Mouse (Mus musculus) midbrain, postnatal 0 days (tissue): ENCODE measurements around the gene Vgll4. TPM values are rescaled to one million over a fixed set of nuclear protein-coding genes. Genes with fewer than 3 reads are reported as not detected.

Experiments
- ATAC-seq: fragments of 200-750 bp; cut with Nextera tagmentation; 2 replicates; pipeline ENCODE4 v1.8.0; 2017; ENCODE audit warnings: moderate number of reproducible peaks, mild to moderate bottlenecking, moderate TSS enrichment, moderate library complexity; ENCODE audit not compliant: low FRiP score
- DNase-seq: peaks from one replicate; pipeline ENCODE4 v3.0.0-alpha.2; 2015; ENCODE audit warnings: low spot score
- H3K27ac ChIP-seq: fragments of 300-500 bp; sonication (generic); 2 replicates; pipeline ENCODE4 v1.5.1; 2014; ENCODE audit warnings: low read depth, mild to moderate bottlenecking, low read length, mixed read lengths
- H3K27me3 ChIP-seq: fragments of 300-500 bp; sonication (generic); 2 replicates; pipeline ENCODE4 v1.6.1; 2014; ENCODE audit warnings: low read length, control low read depth, mixed read lengths; ENCODE audit not compliant: insufficient read depth
- H3K36me3 ChIP-seq: fragments of 300-500 bp; sonication (generic); 2 replicates; pipeline ENCODE4 v1.6.1; 2014; ENCODE audit warnings: low read length, control low read depth, mixed read lengths; ENCODE audit not compliant: insufficient read depth
- H3K4me1 ChIP-seq: fragments of 300-500 bp; sonication (generic); 2 replicates; pipeline ENCODE4 v1.6.1; 2014; ENCODE audit warnings: mild to moderate bottlenecking, control low read depth, antibody characterized with exemption, low read length, mixed read lengths; ENCODE audit not compliant: insufficient read depth
- H3K4me2 ChIP-seq: fragments of 300-500 bp; sonication (generic); 2 replicates; pipeline ENCODE4 v1.6.1; 2014; ENCODE audit warnings: low read depth, mild to moderate bottlenecking, low read length, mixed read lengths; ENCODE audit not compliant: poor library complexity, severe bottlenecking
- H3K4me3 ChIP-seq: fragments of 300-500 bp; sonication (generic); 2 replicates; pipeline ENCODE4 v1.5.1; 2014; ENCODE audit warnings: low read depth, mild to moderate bottlenecking, low read length, moderate library complexity
- H3K9ac ChIP-seq: fragments of 300-500 bp; sonication (generic); replicated peaks from 2 replicates; pipeline ENCODE4 v1.6.1; 2014; ENCODE audit warnings: mild to moderate bottlenecking, low read length, moderate library complexity, mixed read lengths; ENCODE audit not compliant: poor library complexity, severe bottlenecking
- H3K9me3 ChIP-seq: fragments of 300-500 bp; sonication (generic); 2 replicates; pipeline ENCODE4 v1.6.1; 2016; ENCODE audit warnings: low read length, control low read depth
- CTCF ChIP-seq: IDR thresholded peaks from 2 replicates; pipeline ENCODE4 v1.5.1; 2016; ENCODE audit warnings: antibody characterized with exemption, mild to moderate bottlenecking
- WGBS: fragments of 180-500 bp; shearing (Covaris S2); extraction: QIAGEN DNeasy Blood & Tissue Kit; methylation state at CpG from one replicate; pipeline ENCODE4 v1.1.7; 2014; 5-methylcytosine and 5-hydroxymethylcytosine counted together
- polyA plus RNA-seq: library from polyadenylated mRNA; unstranded; fragments of >200 nt; fragmentation: Nextera tagmentation; extraction: Ambion mirVana; gene quantifications from 2 replicates; pipeline ENCODE4 v1.2.1, GENCODE M21; 2015
- total RNA-seq: library from RNA; depleted of rRNA; stranded (reverse); fragments of >200 nt; gene quantifications from 2 replicates; pipeline ENCODE4 v1.2.3, GENCODE M21; 2014

Vgll4 gene
- total and polyA plus RNA-seq, 2 experiments from 2014 or later: 36.0 to 58.5 TPM

DNA sequence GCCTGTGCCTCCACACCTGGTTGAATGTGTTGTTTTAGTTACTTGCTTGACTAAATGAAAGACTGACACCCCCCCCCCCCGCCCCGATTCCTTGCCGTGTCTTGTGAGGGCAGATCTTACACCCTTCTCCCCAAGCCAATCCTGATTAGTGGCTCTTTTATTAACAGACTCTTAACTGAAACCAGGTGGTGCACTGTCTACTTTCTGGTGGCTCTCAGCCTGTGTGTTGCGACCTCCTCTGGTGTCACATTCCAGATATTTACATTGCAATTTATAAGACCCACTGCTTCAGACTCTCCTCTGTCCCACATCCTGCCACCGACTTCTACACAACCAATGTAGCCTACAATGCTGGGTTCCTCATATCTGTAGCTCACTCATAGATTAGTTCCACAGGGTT, 27.7 kb upstream of the Vgll4 start:
- Histone ChIP-seq H3K4me3 (no peak overlapping the region), H3K4me2 (no peak overlapping the region), H3K4me1 (no peaks in the 10 kb centered on the region), H3K27ac (no peak overlapping the region), H3K9me3 (no peaks in the 10 kb centered on the region), H3K27me3 (no peaks in the 10 kb centered on the region), H3K9ac (no peak overlapping the region), H3K36me3 (0 out of 2 replicates have a peak, but pooled peaks cover 5% of the 10 kb centered on the region)
- WGBS: 89% methylated on average over 5 of the region's 5 CpGs
- ATAC-seq: no peak
- no peak for TF ChIP-seq CTCF
- no peak for DNase-seq

DNA sequence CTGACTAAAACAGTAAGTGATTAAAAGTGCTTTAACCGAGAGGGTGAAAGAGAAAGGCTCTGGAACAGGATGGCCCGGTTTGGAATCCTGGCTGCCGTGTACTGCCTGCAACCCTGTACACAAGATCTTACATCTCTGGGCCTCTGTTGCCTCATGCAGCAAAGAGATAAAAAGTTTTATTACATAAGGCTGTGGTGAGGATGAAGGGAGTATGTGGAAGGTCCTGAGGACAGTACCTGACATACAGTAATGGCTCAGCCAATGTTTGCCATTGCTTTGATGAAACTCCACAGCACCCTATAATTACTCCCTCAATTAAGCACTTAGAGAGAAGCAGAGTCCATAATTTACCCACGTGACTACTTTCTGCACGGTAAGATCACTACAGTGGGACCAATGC, 27.1 kb upstream of the Vgll4 start:
- Histone ChIP-seq H3K9me3 (no peaks in the 10 kb centered on the region), H3K27ac (no peak overlapping the region), H3K4me2 (no peak overlapping the region), H3K27me3 (no peaks in the 10 kb centered on the region), H3K4me3 (no peak overlapping the region), H3K4me1 (no peaks in the 10 kb centered on the region), H3K9ac (no peak overlapping the region), H3K36me3 (0 out of 2 replicates have a peak, but pooled peaks cover 5% of the 10 kb centered on the region)
- ATAC-seq: no peak
- no peak for DNase-seq
- TF ChIP-seq CTCF: no peak
- WGBS: 90% methylated on average over 5 of the region's 5 CpGs

DNA sequence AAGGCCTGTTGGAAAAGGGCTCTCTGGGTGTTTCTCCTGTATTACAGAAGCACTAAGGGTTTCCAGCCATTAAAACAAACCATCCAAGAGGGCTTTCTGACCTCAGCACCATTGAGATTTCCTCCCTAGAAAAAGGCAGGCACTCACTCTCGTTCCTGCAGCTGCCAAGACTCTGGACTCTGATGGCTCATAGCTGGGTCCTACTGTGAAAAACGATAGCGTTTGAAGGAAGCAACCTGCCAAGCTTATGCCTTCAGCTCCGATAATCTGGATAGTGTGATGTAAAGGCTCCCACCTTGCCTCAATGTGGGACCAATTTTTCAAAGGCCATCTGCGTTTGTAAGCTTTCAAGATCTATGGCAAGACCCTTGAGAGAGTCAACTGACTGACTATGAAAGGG, 24.3 kb upstream of the Vgll4 start:
- no peak overlapping the region for H3K4me3 ChIP-seq
- H3K9ac ChIP-seq: no peak overlapping the region
- no peak for DNase-seq
- no peak for ATAC-seq
- WGBS: 87% methylated on average over 5 of the region's 5 CpGs
- H3K36me3 ChIP-seq: no peaks in the 10 kb centered on the region
- H3K4me2 ChIP-seq: no peak overlapping the region
- no peaks in the 10 kb centered on the region for H3K9me3 ChIP-seq
- no peak for TF ChIP-seq CTCF
- no peak overlapping the region for H3K27ac ChIP-seq
- no peaks in the 10 kb centered on the region for H3K27me3 ChIP-seq
- H3K4me1 ChIP-seq: no peaks in the 10 kb centered on the region

DNA sequence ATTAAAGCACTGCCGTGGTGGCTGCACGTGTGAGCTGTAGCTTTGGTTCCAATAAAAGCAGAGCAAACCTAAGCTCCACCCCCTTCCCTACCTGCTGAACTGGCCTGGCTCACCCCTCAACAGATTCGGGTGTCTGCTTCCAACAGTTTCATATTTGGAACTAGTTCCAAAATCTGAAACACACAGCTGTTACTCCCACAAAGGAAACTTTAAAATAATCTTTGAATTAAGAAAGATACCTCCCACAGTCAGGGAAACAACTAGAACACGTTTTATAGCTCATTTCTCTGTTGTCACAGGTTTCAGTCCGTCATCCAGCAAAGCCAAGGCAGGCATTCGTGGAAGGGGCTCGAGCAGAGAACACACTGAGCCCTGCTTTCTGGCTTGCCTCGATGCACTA, 23.9 kb upstream of the Vgll4 start:
- H3K4me3 ChIP-seq: no peak overlapping the region
- TF ChIP-seq CTCF: no peak
- WGBS: 79% methylated on average over 8 of the region's 8 CpGs
- H3K4me2 ChIP-seq: no peak overlapping the region
- no peak for DNase-seq
- H3K4me1 ChIP-seq: no peaks in the 10 kb centered on the region
- H3K9me3 ChIP-seq: no peaks in the 10 kb centered on the region
- no peak for ATAC-seq
- H3K27ac ChIP-seq: no peak overlapping the region
- no peak overlapping the region for H3K9ac ChIP-seq
- H3K27me3 ChIP-seq: no peaks in the 10 kb centered on the region
- no peaks in the 10 kb centered on the region for H3K36me3 ChIP-seq

DNA sequence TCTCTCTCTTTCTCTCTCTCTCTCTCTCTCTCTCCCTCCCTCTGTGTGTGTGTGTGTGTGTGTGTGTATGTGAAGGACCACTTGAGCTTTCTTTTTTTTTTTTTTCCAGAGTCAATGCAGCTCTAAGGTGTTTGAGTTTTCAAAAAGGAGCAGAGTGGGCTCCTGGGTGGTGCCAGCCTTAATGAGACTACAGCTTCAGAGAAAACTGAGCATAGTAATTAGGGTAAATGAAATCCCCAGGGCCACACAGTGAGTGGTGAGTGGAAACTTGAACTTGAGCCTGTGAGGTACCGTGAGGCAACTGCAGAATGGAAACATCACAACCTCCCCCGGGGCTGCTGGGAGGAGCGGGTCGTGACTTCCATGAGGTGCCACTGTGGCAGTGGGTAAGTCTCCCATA, 22.1 kb upstream of the Vgll4 start:
- DNase-seq (no peak), ATAC-seq (no peak)
- Histone ChIP-seq H3K4me1 (no peaks in the 10 kb centered on the region), H3K4me2 (no peak overlapping the region), H3K4me3 (no peak overlapping the region), H3K27me3 (no peaks in the 10 kb centered on the region), H3K27ac (no peak overlapping the region), H3K36me3 (no peaks in the 10 kb centered on the region), H3K9me3 (no peaks in the 10 kb centered on the region), H3K9ac (no peak overlapping the region)
- no peak for TF ChIP-seq CTCF
- 84% methylated on average over 4 of the region's 4 CpGs for WGBS

DNA sequence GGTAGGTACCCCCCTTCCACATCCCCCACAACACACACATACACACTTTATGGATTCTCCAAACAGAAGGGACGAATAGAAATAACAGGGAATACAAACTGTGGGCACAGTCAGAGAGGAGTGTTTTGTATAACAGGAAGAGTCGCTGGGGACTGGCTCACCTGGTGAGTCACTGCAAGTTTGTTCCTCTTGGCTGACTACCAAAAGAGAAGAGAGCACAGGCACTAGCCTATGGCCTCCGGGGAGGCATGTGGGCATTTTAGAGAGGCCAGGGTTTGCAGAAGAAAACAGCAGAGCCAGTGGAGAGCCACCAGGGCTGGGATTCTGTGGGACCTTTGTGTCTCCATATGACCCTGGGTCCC, 18.8 kb upstream of the Vgll4 start:
- no peak for ATAC-seq
- Histone ChIP-seq H3K27me3 (no peaks in the 10 kb centered on the region), H3K4me3 (no peak overlapping the region), H3K4me1 (no peaks in the 10 kb centered on the region), H3K4me2 (no peak overlapping the region), H3K36me3 (no peaks in the 10 kb centered on the region), H3K9me3 (no peaks in the 10 kb centered on the region), H3K27ac (no peak overlapping the region), H3K9ac (no peak overlapping the region)
- WGBS: 63% methylated on average over 3 of the region's 3 CpGs
- no peak for TF ChIP-seq CTCF
- DNase-seq: no peak
